Comparison of ENCODE assay signal across 11 mouse cellular contexts in the genomic region with DNA sequence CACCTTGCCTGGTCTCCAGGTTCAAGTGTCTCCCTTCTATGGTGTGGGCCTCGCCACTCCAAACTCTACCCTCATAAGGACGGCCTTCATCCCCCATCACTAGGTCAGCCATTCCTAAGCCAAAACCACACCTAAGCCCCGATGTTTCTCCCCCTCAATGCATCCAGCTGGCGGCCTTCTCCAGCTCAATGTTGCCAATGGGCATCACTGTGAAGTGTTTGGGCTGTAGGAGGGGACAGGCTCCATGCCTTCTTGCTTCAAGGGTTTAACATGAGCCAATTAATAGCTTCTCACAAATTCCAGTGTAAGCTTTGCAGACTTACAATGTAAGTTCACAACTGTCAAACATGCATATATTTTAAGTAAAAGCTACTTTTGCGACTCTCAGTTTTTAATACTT.
"Had no signal": no experiment of that assay in that cellular context is flagged by ENCODE, and none has a peak within 500 bp of the region (broad histone marks: within the 10 kb centered on the region; RNA-seq: fewer than 3 reads in every experiment).

No protein-coding gene starts in this region.

- H3K4me2 ChIP-seq: limb, embryonic 12.5 days; liver, embryonic 13.5 days had no signal

- H3K9me3 ChIP-seq: limb, embryonic 12.5 days; liver, embryonic 13.5 days; midbrain, embryonic 13.5 days; neural tube, embryonic 15.5 days had no signal

- H3K36me3 ChIP-seq: limb, embryonic 12.5 days; liver, embryonic 13.5 days; midbrain, embryonic 13.5 days; neural tube, embryonic 15.5 days had no signal

- H3K4me3 ChIP-seq: limb, embryonic 12.5 days; liver, embryonic 13.5 days; midbrain, embryonic 13.5 days; neural tube, embryonic 15.5 days had no signal

- H3K27me3 ChIP-seq: limb, embryonic 12.5 days; liver, embryonic 13.5 days; neural tube, embryonic 15.5 days had no signal

- DNase-seq: kidney, adult 9 months; kidney, postnatal 4 days; liver; liver, embryonic 13.5 days; liver, postnatal 0 days; thymus, postnatal 4 days had no signal

- ATAC-seq: liver, postnatal 0 days had no signal

- H3K9ac ChIP-seq: limb, embryonic 12.5 days; liver, embryonic 13.5 days; liver, postnatal 0 days; midbrain, embryonic 13.5 days; neural tube, embryonic 15.5 days had no signal

- H3K27ac ChIP-seq: kidney, postnatal 0 days; layer of hippocampus, adult 2 months; limb, embryonic 12.5 days; liver, embryonic 13.5 days; midbrain, embryonic 13.5 days had no signal
